8 mouse cellular contexts compared by ENCODE assay signal in genomic region chr8:86820756-86821201, GRCm38 (mm10).
DNase-seq lines count a peak whose midpoint lies in the region; ATAC-seq and TF ChIP-seq lines count a peak whose summit lies in the region.

No protein-coding gene starts in this region.

- peak; percentile 67; the same call in 1 of the 2 replicates for ATAC-seq in heart, embryonic 11.5 days (replicated peaks; ENCODE audit: insufficient number of reproducible peaks, low FRiP score, low TSS enrichment)
- ATAC-seq in megakaryocyte-erythroid progenitor cell, adult 5-6 weeks (replicated peaks; ENCODE audit: low FRiP score, low TSS enrichment, poor library complexity, severe bottlenecking), result peak; percentile 92
- no peak for ATAC-seq in frontal cortex, adult (ENCODE audit: low TSS enrichment)

- no peak overlapping the region for H3ac ChIP-seq in C2C12 (ENCODE audit: control insufficient read depth, insufficient read length, low read depth)

- peak; percentile 69 for TF ChIP-seq CTCF in gastrocnemius, adult 2 months (IDR thresholded peaks at IDR 0.05)
- peak; percentile 70 for TF ChIP-seq CTCF in C2C12 (IDR thresholded peaks at IDR 0.05; ENCODE audit: control insufficient read depth, insufficient read depth, insufficient read length)

- no peak overlapping the region for H3K9ac ChIP-seq in heart, embryonic 11.5 days (ENCODE audit: low read depth, low read length)

- peaks cover 7% of the 10 kb centered on the region; the same call in 1 of the 2 replicates for H3K4me1 ChIP-seq in heart, embryonic 11.5 days (ENCODE audit: control insufficient read depth, insufficient read depth, low read length)

- no peaks in the 10 kb centered on the region for H3K79me3 ChIP-seq in C2C12 (ENCODE audit: low read depth)

- no peaks in the 10 kb centered on the region for H3K9me3 ChIP-seq in heart, embryonic 11.5 days (replicated peaks; ENCODE audit: control insufficient read depth, low read length)

- no peak overlapping the region for H3K4me2 ChIP-seq in heart, embryonic 11.5 days

- intact Hi-C loops in gastrocnemius, adult 2 months (cut with DNase I), result loop anchor here (2.0 kb wide), 1 partner anchor 82 kb away; no protein-coding TSS in a partner anchor

- no peaks in the 10 kb centered on the region for H3K27me3 ChIP-seq in C2C12 (ENCODE audit: control insufficient read depth, insufficient read depth, insufficient read length)
- H3K27me3 ChIP-seq in heart, embryonic 11.5 days (ENCODE audit: control insufficient read depth, insufficient read depth, low read length), result no peaks in the 10 kb centered on the region

- H3K36me3 ChIP-seq in C2C12 (ENCODE audit: control insufficient read depth, insufficient read depth), result no peaks in the 10 kb centered on the region
- no peaks in the 10 kb centered on the region for H3K36me3 ChIP-seq in heart, embryonic 11.5 days (ENCODE audit: control insufficient read depth, insufficient read depth, low read length)

- H3K79me2 ChIP-seq in C2C12 (ENCODE audit: control insufficient read depth, insufficient read depth), result no peaks in the 10 kb centered on the region

- no peak overlapping the region; the same call in 1 of the 2 replicates for H3K27ac ChIP-seq in gastrocnemius, adult 2 months
- peak overlapping the region; percentile 41 for H3K27ac ChIP-seq in heart, embryonic 11.5 days (ENCODE audit: low read depth, low read length)

- no peak overlapping the region for H3K4me3 ChIP-seq in gastrocnemius, adult 2 months
- no peak overlapping the region for H3K4me3 ChIP-seq in C2C12 (ENCODE audit: insufficient read depth, poor library complexity, severe bottlenecking)
- H3K4me3 ChIP-seq in heart, embryonic 11.5 days (ENCODE audit: low read depth, low read length), result no peak overlapping the region

- whole genome bisulfite sequencing in heart, embryonic 11.5 days (ENCODE audit: insufficient replicate concordance), result 2% methylated on average over 3 of the region's 3 CpGs
- 9% methylated on average over 3 of the region's 3 CpGs for WGBS in large intestine, adult 2 months

- DNase-seq in gastrocnemius, adult 2 months, result peak; percentile 69
- no peak for DNase-seq in gastrocnemius, adult 8-10 months (ENCODE audit: low spot score in 2 of 2)
- DNase-seq in adrenal gland, postnatal 25 days, result peak; percentile 56
- DNase-seq in large intestine, adult 2 months (ENCODE audit: low read depth, low spot score), result peak; percentile 6

TF ChIP-seq in C2C12, 6 proteins besides CTCF, POLR2A, EP300 and RAD21:
- TF ChIP-seq MYOG (IDR thresholded peaks at IDR 0.05; ENCODE audit: control insufficient read depth, extremely low read depth, insufficient read length), result no peak
- no peak for TF ChIP-seq MAX (IDR thresholded peaks at IDR 0.05)

Comparison
In these comparisons a context has a peak if more than half of its experiments do, and no peak if none do; other contexts are left out.
1. DNase-seq: peak in gastrocnemius, adult 2 months (single experiment), adrenal gland, postnatal 25 days (single experiment) and large intestine, adult 2 months (single experiment); none in gastrocnemius, adult 8-10 months (0 of 2).